Mouse (Mus musculus): ENCODE results near the gene Sgms1. TPM values are rescaled to one million over a fixed set of nuclear protein-coding genes. Genes with fewer than 3 reads are reported as not detected.

Sgms1 gene
- 15.6 and 15.8 TPM in 2 replicates for polyA plus RNA-seq (2012; rRNA removed)

DNA sequence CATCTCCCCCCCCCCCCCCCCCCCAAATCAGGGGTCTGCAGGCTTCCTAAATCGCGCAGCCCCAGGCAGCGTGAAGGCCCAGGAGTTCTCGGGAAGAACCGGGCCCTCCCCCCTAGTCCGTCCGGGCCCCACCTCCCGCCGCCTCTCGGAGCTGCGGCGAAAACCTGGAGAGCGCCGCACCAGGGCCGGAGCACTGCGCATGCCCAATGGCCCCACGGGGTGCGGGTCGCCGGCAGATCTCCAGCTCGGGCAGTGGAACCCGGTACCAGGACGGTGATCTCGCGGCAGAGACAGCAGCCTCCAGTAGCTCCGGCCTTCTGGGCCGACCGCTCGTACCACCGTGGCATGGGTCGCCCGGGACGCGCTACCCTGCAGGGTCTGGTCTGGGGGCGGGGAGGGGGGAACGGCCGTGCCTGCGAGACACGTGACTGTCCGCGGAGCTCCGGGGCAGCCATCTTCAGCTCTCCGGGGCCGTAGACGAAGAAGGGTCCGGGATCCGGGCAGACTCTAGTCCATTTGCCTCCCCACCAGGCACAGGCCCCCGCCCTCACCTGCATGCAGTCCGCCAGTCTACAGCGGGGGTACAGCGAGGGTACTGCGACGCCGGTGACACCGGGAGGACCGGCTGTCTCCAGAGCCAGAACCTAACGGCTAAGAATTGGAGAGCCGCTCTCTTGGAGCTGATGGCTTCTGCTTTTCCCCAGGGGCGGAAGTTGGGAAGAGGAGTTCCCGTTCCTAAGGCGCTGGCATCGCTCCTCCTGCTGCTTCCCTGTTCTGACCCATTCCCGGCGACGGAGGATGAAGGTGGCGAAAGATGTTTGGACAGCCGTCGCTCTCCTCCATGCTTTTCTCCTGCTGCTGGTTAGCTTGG lies at the start of gene Sgms1:
TSS of gene Sgms1 (minus strand) at position 714 of the 871 bp plus-strand sequence.
- 4% methylated on average over 68 of the region's 68 CpGs for WGBS
- Histone ChIP-seq H3K4me3 (ENCODE audit: extremely low read depth, insufficient read depth, insufficient read length) (peak within 1 kb of the TSS; percentile 85), H3K27ac (ENCODE audit: insufficient read depth, low read length) (peak within 1 kb of the TSS; percentile 77), H3K27me3 (ENCODE audit: control insufficient read depth, insufficient read depth, low read length) (peaks cover 11% of the 10 kb centered on the region), H3K4me1 (ENCODE audit: control insufficient read depth, insufficient read depth, insufficient read length) (peaks cover 8% of the 10 kb centered on the region), H3K36me3 (ENCODE audit: control insufficient read depth, insufficient read depth, low read length) (no peaks in the 10 kb centered on the region)
- peak in 1 of 2 experiments; percentile 69 for DNase-seq (ENCODE audit: low read depth in 1 of 2, low spot score in 2 of 2)
- TF ChIP-seq CTCF (IDR thresholded peaks at IDR 0.05; ENCODE audit: extremely low read depth, insufficient read depth, insufficient read length, insufficient replicate concordance): no peak
- TF ChIP-seq POLR2A (IDR thresholded peaks at IDR 0.05; ENCODE audit: low read depth, low read length): no peak

DNA sequence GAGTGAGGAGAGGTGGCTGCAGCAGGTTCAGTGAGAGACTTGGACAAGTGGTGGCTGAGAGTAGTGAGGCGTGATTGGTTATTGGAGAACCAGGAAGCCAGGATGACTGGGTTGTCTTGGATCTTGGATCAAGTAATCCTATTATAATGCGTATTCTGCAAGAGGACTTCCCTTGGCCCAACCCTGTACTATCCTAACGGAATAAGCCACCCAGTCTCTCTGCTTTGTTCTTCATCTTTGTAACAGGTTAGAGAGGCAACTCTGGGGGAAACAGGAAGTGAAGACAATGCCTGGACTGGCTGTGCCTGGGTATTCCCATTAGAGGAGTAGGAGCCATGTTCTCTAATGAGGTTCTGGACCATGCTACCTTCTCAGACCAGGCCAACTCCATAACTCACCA lies 36.3 kb upstream of the Sgms1 start:
- 89% methylated on average over 3 of the region's 3 CpGs for WGBS

DNA sequence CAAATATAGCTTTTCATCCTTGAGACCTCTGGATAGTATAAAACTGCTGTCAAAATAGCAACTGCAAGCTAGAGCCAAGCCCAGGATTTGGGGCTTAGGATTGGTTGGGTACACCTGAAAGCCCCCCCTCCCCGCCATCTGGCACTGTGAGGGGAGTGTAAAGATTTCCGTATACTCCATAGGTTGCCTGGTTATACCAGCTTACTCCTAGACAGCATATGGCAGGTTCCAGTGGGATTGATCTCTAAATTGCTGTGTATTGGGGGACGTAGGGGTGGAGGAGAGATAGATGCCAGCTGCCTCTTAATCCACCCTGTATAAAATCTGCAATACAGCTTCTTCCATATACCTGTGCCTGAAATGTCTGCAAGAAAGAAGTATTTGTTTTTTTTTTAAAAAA lies 35.2 kb upstream of the Sgms1 start:
- Histone ChIP-seq H3K4me1 (ENCODE audit: control insufficient read depth, insufficient read depth, insufficient read length) (no peaks in the 10 kb centered on the region), H3K4me3 (ENCODE audit: extremely low read depth, insufficient read depth, insufficient read length) (no peak overlapping the region), H3K27ac (ENCODE audit: insufficient read depth, low read length) (no peak overlapping the region), H3K36me3 (ENCODE audit: control insufficient read depth, insufficient read depth, low read length) (no peaks in the 10 kb centered on the region), H3K27me3 (ENCODE audit: control insufficient read depth, insufficient read depth, low read length) (no peaks in the 10 kb centered on the region)
- TF ChIP-seq CTCF (IDR thresholded peaks at IDR 0.05; ENCODE audit: extremely low read depth, insufficient read depth, insufficient read length, insufficient replicate concordance): no peak
- no peak for TF ChIP-seq POLR2A (IDR thresholded peaks at IDR 0.05; ENCODE audit: low read depth, low read length)
- 97% methylated on average over 3 of the region's 3 CpGs for WGBS
- DNase-seq (ENCODE audit: low read depth in 1 of 2, low spot score in 2 of 2): no peak

More for the DNA sequence above, 36.3 kb upstream of the Sgms1 start:
- no peak overlapping the region for H3K27ac ChIP-seq (ENCODE audit: insufficient read depth, low read length)
- no peak overlapping the region for H3K4me3 ChIP-seq (ENCODE audit: extremely low read depth, insufficient read depth, insufficient read length)
- no peak for TF ChIP-seq CTCF (IDR thresholded peaks at IDR 0.05; ENCODE audit: extremely low read depth, insufficient read depth, insufficient read length, insufficient replicate concordance)
- H3K4me1 ChIP-seq (ENCODE audit: control insufficient read depth, insufficient read depth, insufficient read length): no peaks in the 10 kb centered on the region
- H3K27me3 ChIP-seq (ENCODE audit: control insufficient read depth, insufficient read depth, low read length): no peaks in the 10 kb centered on the region
- no peak for DNase-seq (ENCODE audit: low read depth in 1 of 2, low spot score in 2 of 2)
- H3K36me3 ChIP-seq (ENCODE audit: control insufficient read depth, insufficient read depth, low read length): no peaks in the 10 kb centered on the region

DNA sequence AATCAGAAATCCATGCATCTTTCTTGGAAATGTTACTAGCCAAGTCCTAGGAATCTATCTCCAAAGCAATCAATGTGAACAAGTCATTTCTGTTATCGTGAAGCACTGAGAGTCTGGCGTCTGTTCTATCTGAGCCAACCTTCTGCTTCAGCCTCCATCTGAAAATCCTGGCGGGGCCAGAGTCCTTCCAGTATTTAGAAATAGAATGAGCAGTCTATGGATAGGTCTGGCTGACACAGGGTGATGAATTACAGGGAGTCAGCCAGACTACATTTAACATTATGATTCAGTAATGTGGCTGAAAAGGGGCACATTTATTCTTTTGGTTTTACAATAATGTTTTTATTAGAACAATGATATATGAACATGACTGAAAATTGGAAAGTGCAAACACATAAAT lies 29.6 kb upstream of the Sgms1 start:
- Histone ChIP-seq H3K36me3 (ENCODE audit: control insufficient read depth, insufficient read depth, low read length) (no peaks in the 10 kb centered on the region), H3K4me3 (ENCODE audit: extremely low read depth, insufficient read depth, insufficient read length) (no peak overlapping the region), H3K4me1 (ENCODE audit: control insufficient read depth, insufficient read depth, insufficient read length) (no peaks in the 10 kb centered on the region), H3K27ac (ENCODE audit: insufficient read depth, low read length) (no peak overlapping the region), H3K27me3 (ENCODE audit: control insufficient read depth, insufficient read depth, low read length) (no peaks in the 10 kb centered on the region)
- TF ChIP-seq CTCF (IDR thresholded peaks at IDR 0.05; ENCODE audit: extremely low read depth, insufficient read depth, insufficient read length, insufficient replicate concordance): no peak
- TF ChIP-seq POLR2A (IDR thresholded peaks at IDR 0.05; ENCODE audit: low read depth, low read length): no peak
- 82% methylated on average over 3 of the region's 3 CpGs for WGBS
- DNase-seq (ENCODE audit: low read depth in 1 of 2, low spot score in 2 of 2): no peak

DNA sequence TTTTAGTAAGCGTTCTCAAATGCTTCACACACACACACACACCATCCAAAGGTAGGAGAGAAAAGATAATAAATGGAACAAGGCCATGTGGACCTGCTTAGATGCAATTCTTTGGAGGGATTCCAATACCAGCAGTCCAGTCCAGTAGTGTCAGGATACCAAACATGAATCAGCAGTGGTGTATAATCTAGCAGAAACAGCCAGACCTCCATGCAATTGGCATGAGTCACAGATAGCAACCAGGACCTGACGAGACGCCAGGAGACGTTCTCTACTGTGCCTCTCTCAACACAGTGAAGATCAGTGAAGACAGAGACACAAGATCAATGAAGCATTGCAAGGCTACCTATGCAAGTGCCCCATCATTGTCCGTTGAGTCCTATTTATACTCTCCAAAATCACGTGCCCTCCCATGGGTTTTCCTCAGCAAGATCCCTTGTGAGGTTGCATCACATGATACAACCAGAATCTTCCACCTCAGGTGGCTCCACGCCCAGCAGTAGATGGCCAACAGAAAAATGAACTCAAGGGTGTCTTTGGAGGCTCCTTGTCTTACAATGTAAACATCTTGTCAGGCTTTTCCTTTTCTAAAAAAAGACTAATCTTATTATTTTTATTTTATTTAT lies 27.3 kb upstream of the Sgms1 start:
- no peak for DNase-seq (ENCODE audit: low read depth in 1 of 2, low spot score in 2 of 2)
- H3K4me1 ChIP-seq (ENCODE audit: control insufficient read depth, insufficient read depth, insufficient read length): no peaks in the 10 kb centered on the region
- no peaks in the 10 kb centered on the region for H3K27me3 ChIP-seq (ENCODE audit: control insufficient read depth, insufficient read depth, low read length)
- no peak overlapping the region for H3K27ac ChIP-seq (ENCODE audit: insufficient read depth, low read length)
- TF ChIP-seq POLR2A (IDR thresholded peaks at IDR 0.05; ENCODE audit: low read depth, low read length) (no peak), CTCF (IDR thresholded peaks at IDR 0.05; ENCODE audit: extremely low read depth, insufficient read depth, insufficient read length, insufficient replicate concordance) (no peak)
- no peak overlapping the region for H3K4me3 ChIP-seq (ENCODE audit: extremely low read depth, insufficient read depth, insufficient read length)
- 85% methylated on average over 7 of the region's 7 CpGs for WGBS
- H3K36me3 ChIP-seq (ENCODE audit: control insufficient read depth, insufficient read depth, low read length): no peaks in the 10 kb centered on the region

DNA sequence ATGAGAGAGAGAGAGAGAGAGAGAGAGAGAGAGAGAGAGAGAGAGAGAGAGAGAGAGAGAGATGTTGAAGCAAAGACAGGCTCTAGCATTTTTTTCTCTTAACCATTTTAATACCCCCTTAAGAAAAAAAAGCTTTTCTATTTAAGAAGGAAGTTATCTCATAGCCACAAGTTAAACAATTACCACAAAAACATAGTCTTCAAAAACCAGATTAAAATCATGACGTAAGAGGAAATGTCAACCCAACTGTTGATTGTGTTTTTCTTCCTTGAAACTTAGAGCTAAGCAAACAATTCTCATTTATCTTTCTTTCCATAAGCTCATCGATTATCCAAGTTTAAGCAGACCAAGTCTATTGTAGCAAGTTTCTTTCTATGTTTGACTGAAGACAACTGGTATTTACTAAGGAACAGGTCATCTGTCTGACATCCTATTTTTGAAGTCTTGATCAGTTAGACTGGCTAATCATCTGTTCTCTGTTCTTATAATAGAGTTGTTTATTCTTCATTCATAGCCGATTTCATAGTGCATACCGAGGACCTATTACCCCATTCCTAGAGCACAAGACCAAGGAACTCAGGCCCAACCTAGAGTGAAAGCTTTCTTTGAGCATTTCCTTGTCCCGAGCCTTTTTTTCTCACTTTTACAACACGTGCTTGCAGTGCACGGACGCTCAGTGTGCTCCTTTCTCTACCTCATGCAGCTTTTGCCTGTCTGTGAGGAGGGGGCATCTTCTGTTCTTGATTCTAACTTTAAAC lies 20.3 kb upstream of the Sgms1 start:
- TF ChIP-seq CTCF (IDR thresholded peaks at IDR 0.05; ENCODE audit: extremely low read depth, insufficient read depth, insufficient read length, insufficient replicate concordance) (no peak), POLR2A (IDR thresholded peaks at IDR 0.05; ENCODE audit: low read depth, low read length) (no peak)
- WGBS: 52% methylated on average over 8 of the region's 8 CpGs
- DNase-seq (ENCODE audit: low read depth in 1 of 2, low spot score in 2 of 2): peak in 1 of 2 experiments; percentile 55
- H3K27me3 ChIP-seq (ENCODE audit: control insufficient read depth, insufficient read depth, low read length): no peaks in the 10 kb centered on the region
- H3K27ac ChIP-seq (ENCODE audit: insufficient read depth, low read length): no peak overlapping the region
- no peak overlapping the region for H3K4me3 ChIP-seq (ENCODE audit: extremely low read depth, insufficient read depth, insufficient read length)
- H3K36me3 ChIP-seq (ENCODE audit: control insufficient read depth, insufficient read depth, low read length): no peaks in the 10 kb centered on the region
- H3K4me1 ChIP-seq (ENCODE audit: control insufficient read depth, insufficient read depth, insufficient read length): peaks cover 10% of the 10 kb centered on the region; the same call in 1 of the 2 replicates
